Mouse (Mus musculus): Measurements from ENCODE around the gene Fgfr2. TPM values are rescaled to one million over a fixed set of nuclear protein-coding genes. Genes with fewer than 3 reads are reported as not detected.
A peak's percentile ranks its signal among the peaks of the same experiment; 100 is the strongest.

The Fgfr2 gene
- total RNA-seq, 1 experiment from 2014 or later = not detected

- ATAC-seq (replicated peaks in 1 of 2; ENCODE audit: insufficient read depth in 1 of 2, low FRiP score in 2 of 2, low TSS enrichment in 1 of 2, low read depth in 1 of 2, poor library complexity in 2 of 2, severe bottlenecking in 2 of 2) = no peak
Observed at GRCm38 (mm10) chr7:132617021-132617564, 506.1 kb downstream of the Fgfr2 start.

- no peak for ATAC-seq (replicated peaks in 1 of 2; ENCODE audit: insufficient read depth in 1 of 2, low FRiP score in 2 of 2, low TSS enrichment in 1 of 2, low read depth in 1 of 2, poor library complexity in 2 of 2, severe bottlenecking in 2 of 2)
Observed at GRCm38 (mm10) chr7:132616391-132616790, 506.8 kb downstream of the Fgfr2 start.

DNA sequence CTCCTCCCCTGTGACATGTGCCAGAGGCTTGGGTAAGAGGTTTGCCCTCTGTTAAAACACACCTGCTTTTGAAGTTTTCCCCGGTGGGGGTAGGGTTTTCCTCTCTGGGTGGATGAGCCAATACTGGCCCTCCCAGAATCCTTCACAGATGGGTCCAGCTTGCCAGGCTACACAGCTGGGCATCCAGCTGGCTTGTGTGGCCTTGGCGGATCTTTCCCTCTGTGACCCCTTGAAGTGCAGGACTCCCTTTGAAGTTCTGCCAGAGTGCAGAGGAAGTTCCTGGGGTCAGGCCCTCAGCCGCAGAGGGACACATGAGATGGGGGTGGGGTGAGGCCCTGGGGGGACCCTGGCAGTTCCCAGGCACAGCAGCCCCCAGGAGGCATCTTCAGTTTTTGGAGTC lies 507.8 kb downstream of the Fgfr2 start:
- ATAC-seq (replicated peaks in 1 of 2; ENCODE audit: insufficient read depth in 1 of 2, low FRiP score in 2 of 2, low TSS enrichment in 1 of 2, low read depth in 1 of 2, poor library complexity in 2 of 2, severe bottlenecking in 2 of 2) = no peak

DNA sequence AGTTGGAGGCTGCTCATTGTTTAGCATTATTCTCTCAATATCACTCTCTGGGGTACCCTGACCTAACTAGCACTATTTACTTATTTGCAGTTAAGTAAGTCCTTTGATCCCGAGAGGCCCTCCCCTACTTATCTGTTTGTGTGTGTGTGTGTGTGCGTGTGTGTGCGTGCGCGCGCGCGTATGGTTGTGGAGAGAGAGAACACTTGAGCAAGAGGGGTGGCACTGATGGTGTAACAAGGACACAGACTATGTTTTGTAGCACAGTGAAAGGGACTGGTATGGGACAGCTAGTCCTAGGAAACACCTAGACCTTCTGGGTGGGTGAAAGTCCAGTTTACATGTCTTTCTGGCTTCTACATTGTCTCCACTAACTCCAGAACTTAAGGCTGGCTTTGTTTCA lies 511.6 kb downstream of the Fgfr2 start:
- no peak for ATAC-seq (replicated peaks in 1 of 2; ENCODE audit: insufficient read depth in 1 of 2, low FRiP score in 2 of 2, low TSS enrichment in 1 of 2, low read depth in 1 of 2, poor library complexity in 2 of 2, severe bottlenecking in 2 of 2)

DNA sequence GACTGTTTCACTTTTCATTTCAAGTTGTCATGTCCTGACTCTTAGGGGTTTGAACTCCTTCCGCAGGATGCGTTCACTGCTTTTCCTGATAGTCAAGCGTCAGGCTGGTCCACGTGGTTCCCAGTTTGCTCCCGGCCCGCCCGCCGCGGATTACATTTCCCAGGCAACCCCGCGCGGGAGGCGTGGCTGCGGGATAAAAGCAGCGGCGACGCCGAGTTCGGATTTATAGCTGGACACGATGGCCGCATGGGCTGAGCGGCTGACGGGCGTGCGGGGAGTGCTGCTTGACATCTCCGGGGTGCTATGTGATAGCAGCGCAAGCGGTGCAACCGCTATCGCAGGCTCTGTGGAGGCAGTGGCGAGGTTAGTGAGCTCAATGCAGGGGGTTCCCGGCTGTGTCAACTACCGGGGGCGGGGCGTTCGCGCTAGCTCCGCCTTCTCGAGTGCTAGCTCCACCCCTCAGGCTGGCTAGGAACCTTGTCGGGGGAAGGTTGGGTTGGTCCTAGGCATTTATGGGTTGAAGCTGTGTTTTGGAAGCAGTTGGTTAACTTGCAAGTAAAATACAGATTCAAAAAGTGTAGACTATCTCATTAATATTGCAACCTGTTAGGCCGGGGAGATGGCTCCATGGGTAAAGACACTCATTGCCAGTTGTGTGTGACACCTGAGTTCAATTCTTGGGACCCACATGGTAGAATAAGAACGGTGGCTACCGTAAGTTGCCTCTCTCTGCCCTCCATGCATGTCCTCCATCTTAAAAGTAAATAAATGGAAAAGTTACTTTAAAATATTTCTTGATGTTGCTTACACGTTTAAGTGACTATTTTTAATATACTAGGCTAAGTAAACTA lies 512.5 kb downstream of the Fgfr2 start, which contains the start of gene Lhpp:
Lhpp (plus strand) TSS at position 171 of the 851 bp plus-strand sequence.
- ATAC-seq (replicated peaks in 1 of 2; ENCODE audit: insufficient read depth in 1 of 2, low FRiP score in 2 of 2, low TSS enrichment in 1 of 2, low read depth in 1 of 2, poor library complexity in 2 of 2, severe bottlenecking in 2 of 2) = peak; percentile 91 to 92

- no peak for ATAC-seq (replicated peaks in 1 of 2; ENCODE audit: insufficient read depth in 1 of 2, low FRiP score in 2 of 2, low TSS enrichment in 1 of 2, low read depth in 1 of 2, poor library complexity in 2 of 2, severe bottlenecking in 2 of 2)
Observed at GRCm38 (mm10) chr7:132608316-132609020, 514.7 kb downstream of the Fgfr2 start.

GRCm38 (mm10) chr7:132605689-132606088 lies 517.5 kb downstream of the Fgfr2 start:
- no peak for ATAC-seq (replicated peaks in 1 of 2; ENCODE audit: insufficient read depth in 1 of 2, low FRiP score in 2 of 2, low TSS enrichment in 1 of 2, low read depth in 1 of 2, poor library complexity in 2 of 2, severe bottlenecking in 2 of 2)

DNA sequence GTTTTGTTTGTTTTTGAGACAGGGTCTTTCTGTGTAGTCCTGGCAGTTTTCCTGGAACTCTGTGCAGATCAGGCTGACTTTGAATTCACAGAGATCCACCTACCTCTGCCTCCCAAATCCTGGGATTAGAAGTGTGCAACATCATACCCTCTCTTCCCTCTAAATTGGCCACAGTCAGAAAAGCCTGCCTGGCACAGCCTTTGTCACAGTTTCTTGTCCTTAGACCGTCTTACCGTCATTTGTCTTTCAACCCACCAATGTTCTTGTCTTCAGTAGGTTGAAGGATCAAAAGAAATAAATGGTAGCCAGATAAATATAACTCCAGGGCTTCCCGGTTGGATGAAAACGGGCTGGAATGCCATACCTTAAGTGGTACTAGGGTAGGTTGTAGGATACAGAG lies 518.4 kb downstream of the Fgfr2 start:
- no peak for ATAC-seq (replicated peaks in 1 of 2; ENCODE audit: insufficient read depth in 1 of 2, low FRiP score in 2 of 2, low TSS enrichment in 1 of 2, low read depth in 1 of 2, poor library complexity in 2 of 2, severe bottlenecking in 2 of 2)

GRCm38 (mm10) chr7:132600926-132601325 lies 522.2 kb downstream of the Fgfr2 start:
- no peak for ATAC-seq (replicated peaks in 1 of 2; ENCODE audit: insufficient read depth in 1 of 2, low FRiP score in 2 of 2, low TSS enrichment in 1 of 2, low read depth in 1 of 2, poor library complexity in 2 of 2, severe bottlenecking in 2 of 2)

- ATAC-seq (replicated peaks in 1 of 2; ENCODE audit: insufficient read depth in 1 of 2, low FRiP score in 2 of 2, low TSS enrichment in 1 of 2, low read depth in 1 of 2, poor library complexity in 2 of 2, severe bottlenecking in 2 of 2) = 0 out of 4 replicates have a peak, but pooled peaks have one; percentile 12 to 18
Observed at GRCm38 (mm10) chr7:132600026-132600425, 523.1 kb downstream of the Fgfr2 start.

DNA sequence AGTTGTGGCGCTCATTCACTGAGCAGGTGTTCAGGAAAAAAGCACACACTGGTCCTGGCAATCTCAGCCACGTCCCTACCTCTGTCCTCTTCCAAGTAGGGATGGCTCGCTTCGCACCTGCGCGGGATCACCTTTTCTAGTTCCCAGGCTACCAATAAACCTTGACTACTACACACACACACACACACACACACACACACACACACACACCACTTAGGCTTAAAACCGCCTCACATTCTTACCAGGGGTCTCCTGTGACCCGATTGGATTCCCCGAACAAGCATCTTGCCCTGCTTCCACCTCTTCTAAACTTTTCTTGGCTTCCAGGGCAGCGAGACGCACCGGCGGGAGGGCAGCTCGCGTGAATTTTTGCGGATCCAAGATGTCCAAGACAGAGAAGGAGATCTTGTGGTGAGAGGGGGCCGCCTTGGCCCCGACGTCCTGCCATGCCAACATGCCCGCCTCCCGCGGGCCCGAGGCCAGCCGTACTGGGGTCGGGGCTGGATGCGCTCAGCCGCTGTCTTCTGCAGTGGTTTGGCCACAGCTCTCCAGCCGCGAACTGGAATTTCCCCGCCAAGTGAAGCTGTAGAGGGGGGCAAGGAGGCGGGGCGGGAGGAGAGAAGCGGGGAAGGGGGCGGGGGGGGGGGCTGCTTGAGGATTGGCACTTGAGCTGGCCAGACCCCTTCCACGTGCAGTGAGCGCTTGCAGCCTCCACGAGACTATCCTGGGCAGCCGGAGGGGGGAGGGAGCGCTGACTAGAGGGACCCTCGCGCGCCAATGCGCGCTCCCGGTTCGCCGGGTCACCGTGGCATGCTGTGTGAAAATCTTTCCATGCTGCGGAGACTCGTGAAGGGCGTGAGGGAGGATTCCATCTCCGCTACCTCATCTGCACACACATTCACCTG lies 523.8 kb downstream of the Fgfr2 start, which contains the start of gene Nkx1-2:
Nkx1-2 (minus strand) TSS at position 567 of the 905 bp plus-strand sequence.
- ATAC-seq (replicated peaks in 1 of 2; ENCODE audit: insufficient read depth in 1 of 2, low FRiP score in 2 of 2, low TSS enrichment in 1 of 2, low read depth in 1 of 2, poor library complexity in 2 of 2, severe bottlenecking in 2 of 2) = no peak; a peak in 1 of 4 replicates

DNA sequence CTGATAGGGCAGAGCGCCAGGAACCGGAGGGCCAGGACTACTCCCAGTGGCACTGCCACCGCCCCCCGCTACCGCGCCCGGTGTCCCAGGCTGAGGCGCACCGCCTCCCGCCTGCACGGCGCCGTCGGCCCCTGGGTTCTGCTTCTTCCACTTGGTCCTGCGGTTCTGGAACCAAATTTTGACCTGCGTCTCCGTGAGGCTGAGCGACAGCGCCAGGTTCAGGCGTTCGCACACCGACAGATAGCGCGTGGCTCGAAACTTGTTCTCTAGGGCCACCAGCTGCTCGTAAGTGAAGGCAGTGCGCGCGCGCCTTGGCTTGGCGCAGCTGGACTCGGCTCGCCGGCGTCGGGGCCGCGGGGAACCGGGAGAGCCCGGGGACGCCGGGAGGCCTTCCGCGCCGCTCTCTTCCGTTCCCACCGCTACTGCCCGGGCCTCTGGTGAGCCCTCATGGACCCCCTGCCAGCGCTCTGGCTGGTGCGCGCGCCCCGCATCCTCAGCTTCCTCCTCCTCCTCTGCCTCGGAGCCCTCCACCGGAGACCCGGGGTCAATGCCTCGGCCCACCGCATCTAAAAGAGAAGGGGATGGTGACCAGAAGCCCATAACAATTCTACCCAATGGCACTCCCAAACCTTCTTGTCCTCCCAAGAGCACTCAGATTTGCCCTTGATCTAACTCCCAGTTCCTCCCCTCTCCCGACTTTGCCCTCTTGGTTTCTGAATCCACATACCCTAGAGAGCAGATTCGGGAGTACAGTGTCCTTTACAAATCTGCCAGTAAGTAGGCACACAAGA lies 525.7 kb downstream of the Fgfr2 start:
- ATAC-seq (replicated peaks in 1 of 2; ENCODE audit: insufficient read depth in 1 of 2, low FRiP score in 2 of 2, low TSS enrichment in 1 of 2, low read depth in 1 of 2, poor library complexity in 2 of 2, severe bottlenecking in 2 of 2) = peak in 1 of 2 experiments; percentile 43; a peak in 1 of 4 replicates

DNA sequence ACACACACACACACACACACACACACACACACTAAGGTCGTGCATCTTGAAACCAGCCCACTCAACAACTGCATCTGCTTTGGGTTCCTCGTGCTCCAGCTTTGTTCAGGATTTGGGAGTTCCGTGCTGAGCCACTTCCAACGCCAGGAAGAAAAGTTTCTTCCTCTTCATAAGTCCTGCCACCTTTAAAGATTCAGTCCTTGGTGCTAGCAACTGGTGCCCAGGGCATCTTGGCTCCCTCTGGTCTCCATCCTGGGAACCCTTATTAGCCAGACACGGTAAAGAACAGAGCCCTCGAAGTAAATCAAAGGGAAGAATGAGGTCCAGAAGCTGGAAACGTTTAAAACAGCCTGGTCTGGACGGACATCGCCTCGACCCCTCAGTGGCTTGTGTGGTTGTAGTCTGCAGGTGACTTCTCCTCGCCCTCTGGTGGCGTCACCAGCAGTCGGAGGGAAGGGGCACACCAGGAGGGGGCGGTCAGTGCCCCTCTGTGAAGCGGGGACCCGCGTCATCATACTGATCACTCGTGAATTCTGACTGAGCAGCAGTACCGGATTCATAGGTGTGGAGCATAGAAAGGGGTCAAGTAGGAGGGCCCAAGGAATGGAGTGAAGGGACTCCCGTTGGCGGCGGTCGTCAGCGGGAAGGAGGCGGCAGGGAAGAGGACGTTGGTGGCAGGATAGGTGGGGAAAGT lies 526.4 kb downstream of the Fgfr2 start:
- ATAC-seq (replicated peaks in 1 of 2; ENCODE audit: insufficient read depth in 1 of 2, low FRiP score in 2 of 2, low TSS enrichment in 1 of 2, low read depth in 1 of 2, poor library complexity in 2 of 2, severe bottlenecking in 2 of 2) = peak in 1 of 2 experiments; percentile 19; a peak in 1 of 4 replicates

- no peak for ATAC-seq (replicated peaks in 1 of 2; ENCODE audit: insufficient read depth in 1 of 2, low FRiP score in 2 of 2, low TSS enrichment in 1 of 2, low read depth in 1 of 2, poor library complexity in 2 of 2, severe bottlenecking in 2 of 2)
Observed at GRCm38 (mm10) chr7:132595787-132596186, 527.4 kb downstream of the Fgfr2 start.

DNA sequence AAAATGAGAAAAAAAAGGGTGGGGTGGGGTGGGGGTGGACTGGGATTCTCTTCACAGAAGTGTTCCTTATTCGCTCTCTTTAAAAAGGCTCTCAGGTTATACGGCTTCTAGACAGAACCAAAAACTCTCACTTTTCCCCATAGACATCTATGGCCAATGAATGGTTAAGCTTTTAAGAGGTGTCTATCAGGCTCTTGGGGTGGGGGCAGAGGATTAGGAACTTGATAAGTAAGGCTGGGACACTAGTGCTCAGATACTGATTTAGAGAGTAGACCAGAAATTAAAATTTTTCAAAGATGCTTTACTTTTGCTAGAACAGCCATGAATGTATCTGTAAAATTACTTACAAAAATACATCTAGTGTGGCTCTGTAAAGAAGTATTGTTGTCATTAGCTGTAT lies 528.8 kb downstream of the Fgfr2 start:
- ATAC-seq (replicated peaks in 1 of 2; ENCODE audit: insufficient read depth in 1 of 2, low FRiP score in 2 of 2, low TSS enrichment in 1 of 2, low read depth in 1 of 2, poor library complexity in 2 of 2, severe bottlenecking in 2 of 2) = no peak

- ATAC-seq (replicated peaks in 1 of 2; ENCODE audit: insufficient read depth in 1 of 2, low FRiP score in 2 of 2, low TSS enrichment in 1 of 2, low read depth in 1 of 2, poor library complexity in 2 of 2, severe bottlenecking in 2 of 2) = no peak
Observed at GRCm38 (mm10) chr7:132593762-132594161, 529.4 kb downstream of the Fgfr2 start.

All from hematopoietic stem cell, adult 5-6 weeks (primary cell).